Mouse (Mus musculus): ENCODE measurements around the gene Cerkl. TPM values are rescaled to one million over a fixed set of nuclear protein-coding genes. Genes with fewer than 3 reads are reported as not detected.

The Cerkl gene
- polyA plus RNA-seq, 2 experiments, result 0.34 to 1.7 TPM

GRCm38 (mm10) chr2:79336141-79336540 lies 120.4 kb downstream of the Cerkl start:
- Histone ChIP-seq H3K4me1 (ENCODE audit: control insufficient read depth, insufficient read depth, low read length) (no peaks in the 10 kb centered on the region), H3K4me3 (replicated peaks; ENCODE audit: low read length) (no peak overlapping the region), H3K27me3 (ENCODE audit: control insufficient read depth, insufficient read depth, low read length) (no peaks in the 10 kb centered on the region), H3K9ac (ENCODE audit: low read depth, low read length, severe bottlenecking) (no peak overlapping the region), H3K4me2 (replicated peaks; ENCODE audit: low read depth, low read length, severe bottlenecking) (no peak overlapping the region), H3K36me3 (ENCODE audit: control insufficient read depth, insufficient read depth, low read length) (no peaks in the 10 kb centered on the region), H3K9me3 (ENCODE audit: control insufficient read depth, low read length) (no peaks in the 10 kb centered on the region), H3K27ac (replicated peaks; ENCODE audit: low read depth, low read length) (no peak overlapping the region)
- DNase-seq (ENCODE audit: low spot score) (no peak), ATAC-seq (ENCODE audit: low FRiP score, low read depth) (no peak)
- no peak for TF ChIP-seq POLR2A (IDR thresholded peaks at IDR 0.05; ENCODE audit: borderline replicate concordance, extremely low read depth, insufficient read depth, insufficient read length)
- WGBS, result 59% methylated on average over 1 of the region's 1 CpGs

- TF ChIP-seq POLR2A (IDR thresholded peaks at IDR 0.05; ENCODE audit: borderline replicate concordance, extremely low read depth, insufficient read depth, insufficient read length), result no peak
- Histone ChIP-seq H3K9me3 (ENCODE audit: control insufficient read depth, low read length) (no peaks in the 10 kb centered on the region), H3K4me2 (replicated peaks; ENCODE audit: low read depth, low read length, severe bottlenecking) (no peak overlapping the region), H3K4me1 (ENCODE audit: control insufficient read depth, insufficient read depth, low read length) (no peaks in the 10 kb centered on the region), H3K27me3 (ENCODE audit: control insufficient read depth, insufficient read depth, low read length) (no peaks in the 10 kb centered on the region), H3K4me3 (replicated peaks; ENCODE audit: low read length) (no peak overlapping the region), H3K9ac (ENCODE audit: low read depth, low read length, severe bottlenecking) (no peak overlapping the region), H3K36me3 (ENCODE audit: control insufficient read depth, insufficient read depth, low read length) (no peaks in the 10 kb centered on the region), H3K27ac (replicated peaks; ENCODE audit: low read depth, low read length) (no peak overlapping the region)
- ATAC-seq (ENCODE audit: low FRiP score, low read depth) (no peak), DNase-seq (ENCODE audit: low spot score) (no peak)
These were observed 121.9 kb downstream of the Cerkl start for GRCm38 (mm10) chr2:79334661-79335060.

- no peak for TF ChIP-seq POLR2A (IDR thresholded peaks at IDR 0.05; ENCODE audit: borderline replicate concordance, extremely low read depth, insufficient read depth, insufficient read length)
- DNase-seq (ENCODE audit: low spot score) (peak; percentile 68), ATAC-seq (ENCODE audit: low FRiP score, low read depth) (no peak)
- Histone ChIP-seq H3K4me2 (replicated peaks; ENCODE audit: low read depth, low read length, severe bottlenecking) (no peak overlapping the region), H3K9ac (ENCODE audit: low read depth, low read length, severe bottlenecking) (no peak overlapping the region), H3K9me3 (ENCODE audit: control insufficient read depth, low read length) (no peaks in the 10 kb centered on the region), H3K27me3 (ENCODE audit: control insufficient read depth, insufficient read depth, low read length) (no peaks in the 10 kb centered on the region), H3K4me3 (replicated peaks; ENCODE audit: low read length) (no peak overlapping the region), H3K36me3 (ENCODE audit: control insufficient read depth, insufficient read depth, low read length) (no peaks in the 10 kb centered on the region), H3K27ac (replicated peaks; ENCODE audit: low read depth, low read length) (no peak overlapping the region), H3K4me1 (ENCODE audit: control insufficient read depth, insufficient read depth, low read length) (no peaks in the 10 kb centered on the region)
- WGBS, result 33% methylated on average over 2 of the region's 2 CpGs
These were observed 128.5 kb downstream of the Cerkl start for GRCm38 (mm10) chr2:79328079-79328478.

- no peak for TF ChIP-seq POLR2A (IDR thresholded peaks at IDR 0.05; ENCODE audit: borderline replicate concordance, extremely low read depth, insufficient read depth, insufficient read length)
- WGBS, result 87% methylated on average over 9 of the region's 9 CpGs
- DNase-seq (ENCODE audit: low spot score) (no peak), ATAC-seq (ENCODE audit: low FRiP score, low read depth) (no peak)
- Histone ChIP-seq H3K4me2 (replicated peaks; ENCODE audit: low read depth, low read length, severe bottlenecking) (no peak overlapping the region), H3K4me3 (replicated peaks; ENCODE audit: low read length) (no peak overlapping the region), H3K27ac (replicated peaks; ENCODE audit: low read depth, low read length) (no peak overlapping the region), H3K36me3 (ENCODE audit: control insufficient read depth, insufficient read depth, low read length) (no peaks in the 10 kb centered on the region), H3K9me3 (ENCODE audit: control insufficient read depth, low read length) (no peaks in the 10 kb centered on the region), H3K4me1 (ENCODE audit: control insufficient read depth, insufficient read depth, low read length) (no peaks in the 10 kb centered on the region), H3K9ac (ENCODE audit: low read depth, low read length, severe bottlenecking) (no peak overlapping the region), H3K27me3 (ENCODE audit: control insufficient read depth, insufficient read depth, low read length) (no peaks in the 10 kb centered on the region)
These were observed 140.3 kb downstream of the Cerkl start for GRCm38 (mm10) chr2:79316182-79316880.

GRCm38 (mm10) chr2:79315108-79315507 lies 141.5 kb downstream of the Cerkl start:
- Histone ChIP-seq H3K4me1 (ENCODE audit: control insufficient read depth, insufficient read depth, low read length) (no peaks in the 10 kb centered on the region), H3K36me3 (ENCODE audit: control insufficient read depth, insufficient read depth, low read length) (no peaks in the 10 kb centered on the region), H3K4me3 (replicated peaks; ENCODE audit: low read length) (no peak overlapping the region), H3K27ac (replicated peaks; ENCODE audit: low read depth, low read length) (no peak overlapping the region), H3K27me3 (ENCODE audit: control insufficient read depth, insufficient read depth, low read length) (no peaks in the 10 kb centered on the region), H3K9me3 (ENCODE audit: control insufficient read depth, low read length) (no peaks in the 10 kb centered on the region), H3K4me2 (replicated peaks; ENCODE audit: low read depth, low read length, severe bottlenecking) (no peak overlapping the region), H3K9ac (ENCODE audit: low read depth, low read length, severe bottlenecking) (no peak overlapping the region)
- 70% methylated on average over 4 of the region's 4 CpGs for WGBS
- DNase-seq (ENCODE audit: low spot score), result no peak
- TF ChIP-seq POLR2A (IDR thresholded peaks at IDR 0.05; ENCODE audit: borderline replicate concordance, extremely low read depth, insufficient read depth, insufficient read length), result no peak
- ATAC-seq (ENCODE audit: low FRiP score, low read depth), result no peak

All from limb, embryonic 14.5 days (tissue).